In genomic region chr17:65370034-65370780, GRCm38 (mm10) we compare ENCODE assay signal across 8 mouse cellular contexts.
DNase-seq lines count a peak whose midpoint lies in the region; ATAC-seq and TF ChIP-seq lines count a peak whose summit lies in the region.

No protein-coding gene starts in this region.

- no peak overlapping the region for H3K4me3 ChIP-seq in midbrain, postnatal 0 days (ENCODE audit: low read depth, low read length)
- no peak overlapping the region for H3K4me3 ChIP-seq in midbrain, embryonic 13.5 days (replicated peaks)
- H3K4me3 ChIP-seq in kidney, embryonic 15.5 days (replicated peaks), result no peak overlapping the region

- DNase-seq in adrenal gland, postnatal 36 days, result peak; percentile 10 to 17
- no peak for DNase-seq in adrenal gland, adult 2 months
- peak; percentile 10 for DNase-seq in midbrain, postnatal 0 days (ENCODE audit: low spot score)
- DNase-seq in left cerebral cortex, postnatal 4 days, result peak; percentile 5
- no peak for DNase-seq in thymus, postnatal 4 days

- H3K27ac ChIP-seq in midbrain, postnatal 0 days (ENCODE audit: low read depth, low read length), result no peak overlapping the region
- no peak overlapping the region for H3K27ac ChIP-seq in midbrain, embryonic 13.5 days
- H3K27ac ChIP-seq in kidney, embryonic 15.5 days, result no peak overlapping the region

- H3K27me3 ChIP-seq in midbrain, postnatal 0 days (ENCODE audit: insufficient read depth, low read length), result no peaks in the 10 kb centered on the region
- no peaks in the 10 kb centered on the region for H3K27me3 ChIP-seq in midbrain, embryonic 13.5 days
- H3K27me3 ChIP-seq in kidney, embryonic 15.5 days, result no peaks in the 10 kb centered on the region

- TF ChIP-seq CTCF in midbrain, postnatal 0 days (IDR thresholded peaks at IDR 0.05), result no peak

- 53% methylated on average over 7 of the region's 7 CpGs for WGBS in midbrain, postnatal 0 days
- WGBS in midbrain, embryonic 13.5 days, result 48% methylated on average over 7 of the region's 7 CpGs
- 17% methylated on average over 7 of the region's 7 CpGs for WGBS in kidney, embryonic 15.5 days

- H3K4me2 ChIP-seq in midbrain, postnatal 0 days (ENCODE audit: low read depth, low read length, poor library complexity, severe bottlenecking), result no peak overlapping the region
- H3K4me2 ChIP-seq in midbrain, embryonic 13.5 days (replicated peaks), result no peak overlapping the region
- no peak overlapping the region for H3K4me2 ChIP-seq in kidney, embryonic 15.5 days

- H3K4me1 ChIP-seq in midbrain, postnatal 0 days (ENCODE audit: insufficient read depth, low read length), result no peaks in the 10 kb centered on the region
- H3K4me1 ChIP-seq in midbrain, embryonic 13.5 days (replicated peaks), result no peaks in the 10 kb centered on the region
- H3K4me1 ChIP-seq in kidney, embryonic 15.5 days, result no peaks in the 10 kb centered on the region

- no peak overlapping the region for H3K9ac ChIP-seq in midbrain, postnatal 0 days (replicated peaks; ENCODE audit: low read length, poor library complexity, severe bottlenecking)
- no peak overlapping the region for H3K9ac ChIP-seq in midbrain, embryonic 13.5 days (replicated peaks)
- H3K9ac ChIP-seq in kidney, embryonic 15.5 days, result no peak overlapping the region

- intact Hi-C loops in left cerebral cortex, postnatal 4 days (cut with DNase I), result no loop called here

- no peaks in the 10 kb centered on the region for H3K36me3 ChIP-seq in midbrain, postnatal 0 days (ENCODE audit: insufficient read depth, low read length)
- H3K36me3 ChIP-seq in midbrain, embryonic 13.5 days, result no peaks in the 10 kb centered on the region
- no peaks in the 10 kb centered on the region for H3K36me3 ChIP-seq in kidney, embryonic 15.5 days

- ATAC-seq in midbrain, postnatal 0 days (ENCODE audit: low FRiP score), result no peak
- no peak for ATAC-seq in midbrain, embryonic 13.5 days
- peak; percentile 62; the same call in 1 of the 2 replicates for ATAC-seq in kidney, embryonic 15.5 days (replicated peaks; ENCODE audit: low FRiP score)
- ATAC-seq in activated CD4-positive, CD25-positive, alpha-beta regulatory T cell, adult 4 months, result no peak

- no peaks in the 10 kb centered on the region for H3K9me3 ChIP-seq in midbrain, postnatal 0 days (ENCODE audit: low read length)
- peaks cover 3% of the 10 kb centered on the region; the same call in 1 of the 2 replicates for H3K9me3 ChIP-seq in midbrain, embryonic 13.5 days
- H3K9me3 ChIP-seq in kidney, embryonic 15.5 days (replicated peaks), result no peaks in the 10 kb centered on the region

Comparison
In these comparisons a context has a peak if more than half of its experiments do, and no peak if none do; other contexts are left out.
1. DNase-seq: peak in adrenal gland, postnatal 36 days (2 of 2), midbrain, postnatal 0 days (single experiment) and left cerebral cortex, postnatal 4 days (single experiment); none in adrenal gland, adult 2 months (single experiment) and thymus, postnatal 4 days (single experiment).